Mouse (Mus musculus) kidney, adult 18-20 months (tissue): Measurements from ENCODE around the gene Pex5.

ENCODE experiments used
- DNase-seq: peaks from one replicate; pipeline ENCODE4 v3.0.0; 2021

The Pex5 gene

DNA sequence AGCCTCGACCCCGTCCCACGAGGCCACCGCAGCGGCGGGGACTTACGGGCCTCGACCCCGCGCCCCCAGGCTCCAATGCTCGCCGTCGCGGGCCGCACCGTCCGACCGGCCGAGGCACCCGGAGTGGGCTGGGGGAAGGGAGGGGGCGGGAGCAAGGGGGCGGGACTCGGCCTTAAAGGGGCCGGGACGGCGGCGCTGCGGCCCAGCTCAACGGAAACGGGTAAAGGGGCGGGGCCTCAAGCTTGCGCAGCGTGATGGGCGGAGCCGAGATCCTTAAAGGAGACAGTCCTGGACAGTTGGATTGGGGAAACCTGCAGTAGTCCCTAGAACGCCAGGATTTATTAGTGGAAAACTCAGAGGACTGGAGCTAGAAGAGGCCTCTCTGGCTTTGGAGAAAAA is at the start of gene Pex5:
Gene Pex5 (minus strand): TSS at position 141 of the 399 bp plus-strand sequence.
- peak; percentile 98 for DNase-seq

DNA sequence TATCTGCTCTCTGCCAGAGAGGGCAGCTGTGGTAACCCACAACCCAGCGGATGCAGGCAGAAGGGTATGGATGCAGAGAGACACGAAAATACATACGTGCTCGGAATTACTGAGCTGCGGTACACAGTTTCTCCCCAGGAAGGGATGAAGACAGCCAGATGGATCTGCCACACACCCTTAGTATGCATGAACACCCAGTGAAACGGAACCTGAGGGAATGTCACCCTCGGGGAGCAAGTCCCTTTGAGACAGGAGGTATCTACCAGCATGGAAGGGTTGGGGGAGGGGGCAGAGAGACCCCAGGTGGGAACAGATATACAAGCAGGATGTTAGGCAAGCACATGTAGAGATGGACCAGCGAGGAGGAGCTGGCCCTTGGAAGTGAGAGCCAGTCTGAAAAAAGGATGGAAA is 49.0 kb upstream of the Pex5 start:
- no peak for DNase-seq

DNA sequence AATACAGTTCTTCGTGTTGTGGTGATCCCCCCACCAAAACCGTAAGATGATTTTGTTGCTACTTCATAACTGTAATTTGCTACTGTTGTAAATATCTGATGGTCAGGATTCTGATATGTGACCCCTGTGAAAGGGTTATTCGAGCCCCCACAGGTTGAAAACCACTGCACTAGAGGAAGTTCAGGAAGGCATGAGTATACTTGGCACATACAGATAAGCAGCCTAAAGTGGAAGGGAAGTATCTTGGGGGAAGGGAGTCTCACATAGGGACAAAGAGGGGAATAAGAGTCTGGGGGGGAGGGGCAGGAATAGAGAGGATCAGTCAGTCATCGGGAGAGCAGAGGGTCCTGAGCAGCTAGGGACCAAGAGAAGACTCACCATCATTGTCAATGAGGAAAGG is 44.5 kb upstream of the Pex5 start:
- no peak for DNase-seq

DNA sequence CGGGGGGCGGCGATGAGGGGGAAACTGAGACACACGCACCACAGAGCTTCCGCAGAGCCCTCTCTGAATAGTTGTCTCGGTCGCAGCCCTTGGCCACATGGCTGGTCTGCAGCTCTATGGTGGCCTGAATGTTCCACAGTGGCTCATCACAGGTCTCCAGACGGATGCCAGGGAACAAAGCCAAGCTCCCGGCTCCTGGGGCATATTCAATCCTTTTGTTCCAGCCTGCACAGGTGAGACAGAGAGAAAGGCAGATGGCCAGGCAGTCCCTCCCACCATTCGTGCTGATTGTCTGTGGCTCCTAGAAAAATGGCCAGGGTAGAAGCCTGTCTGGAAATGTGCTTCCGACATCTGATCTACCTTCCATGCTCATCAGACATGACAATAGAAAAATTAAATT is 43.6 kb upstream of the Pex5 start:
- no peak for DNase-seq

DNA sequence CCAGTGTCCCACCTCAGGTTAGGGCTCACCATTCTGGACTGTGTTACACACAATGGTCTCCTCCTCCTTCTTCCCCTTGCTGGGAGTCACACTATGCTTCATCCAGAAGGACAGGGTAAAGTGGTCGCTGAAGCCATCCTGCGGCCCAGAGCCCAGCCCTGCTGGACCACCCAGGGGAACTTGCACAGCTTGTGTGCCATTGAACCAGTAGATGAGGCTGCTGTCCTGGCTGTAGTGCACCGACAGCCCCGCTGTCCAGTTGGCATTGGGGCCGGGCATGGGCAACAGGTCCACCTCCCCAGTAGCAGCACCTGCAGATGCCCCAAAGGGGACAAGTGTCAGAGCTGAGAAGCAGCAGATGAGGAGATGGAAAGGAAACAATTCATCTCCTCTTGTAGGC is 43.0 kb upstream of the Pex5 start:
- no peak for DNase-seq

DNA sequence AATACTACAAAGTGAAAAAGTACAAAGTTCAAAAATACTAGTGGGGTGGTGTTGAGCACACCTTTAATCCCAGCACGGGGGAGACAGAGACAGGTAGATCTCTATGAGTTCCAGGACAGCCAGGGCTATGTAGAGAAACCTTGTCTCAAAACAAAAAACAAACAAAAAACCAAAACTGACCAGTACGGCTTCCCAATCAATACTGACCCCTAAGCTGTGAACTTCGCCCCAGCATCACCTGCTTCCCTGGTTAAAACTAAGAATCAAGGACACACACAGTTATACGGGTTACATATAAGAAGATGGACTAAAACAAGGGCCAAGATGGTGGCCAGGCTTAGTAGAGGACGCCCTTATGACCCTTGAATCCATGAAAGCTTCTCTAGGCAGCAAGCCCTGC is 41.4 kb upstream of the Pex5 start:
- DNase-seq: no peak

DNA sequence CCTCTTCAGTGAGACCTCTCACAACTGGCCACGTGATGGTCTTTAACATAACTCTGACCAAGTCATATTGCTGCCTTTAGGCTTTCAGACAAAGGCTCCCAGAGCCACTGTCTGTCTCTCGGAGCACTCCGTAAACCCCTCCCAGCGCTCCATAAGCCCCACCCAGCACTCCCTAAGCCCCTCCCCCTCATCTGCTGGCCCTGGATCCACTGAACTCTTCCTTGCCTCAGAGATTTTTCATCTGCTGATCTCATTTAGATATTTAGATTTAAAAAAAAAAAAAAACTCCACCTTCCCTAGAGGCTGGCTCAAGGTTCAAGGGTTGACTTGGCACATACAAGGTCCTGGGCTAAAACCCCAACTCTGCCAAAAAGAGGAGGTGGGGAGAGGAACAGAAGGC is 38.9 kb upstream of the Pex5 start:
- DNase-seq: peak; percentile 51

DNA sequence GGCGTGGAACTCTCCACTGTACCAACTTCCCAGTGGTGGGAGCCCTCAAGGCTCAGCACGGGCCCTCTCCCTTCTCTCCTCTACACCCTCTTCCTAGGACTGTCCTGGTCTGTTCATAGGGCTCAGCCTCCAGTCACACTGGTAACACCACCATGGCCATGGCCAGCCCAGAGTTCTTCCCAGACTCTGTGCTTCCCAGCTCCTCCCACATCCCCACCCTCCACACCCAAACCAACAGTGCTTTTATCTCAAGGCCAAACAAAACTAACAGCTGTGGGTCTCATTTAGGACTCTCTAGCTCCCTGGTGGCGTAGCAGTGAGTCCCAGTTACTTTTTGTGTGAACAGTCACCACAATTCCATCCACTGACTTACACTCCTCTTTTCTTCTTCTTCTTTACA is 37.1 kb upstream of the Pex5 start:
- DNase-seq: no peak

DNA sequence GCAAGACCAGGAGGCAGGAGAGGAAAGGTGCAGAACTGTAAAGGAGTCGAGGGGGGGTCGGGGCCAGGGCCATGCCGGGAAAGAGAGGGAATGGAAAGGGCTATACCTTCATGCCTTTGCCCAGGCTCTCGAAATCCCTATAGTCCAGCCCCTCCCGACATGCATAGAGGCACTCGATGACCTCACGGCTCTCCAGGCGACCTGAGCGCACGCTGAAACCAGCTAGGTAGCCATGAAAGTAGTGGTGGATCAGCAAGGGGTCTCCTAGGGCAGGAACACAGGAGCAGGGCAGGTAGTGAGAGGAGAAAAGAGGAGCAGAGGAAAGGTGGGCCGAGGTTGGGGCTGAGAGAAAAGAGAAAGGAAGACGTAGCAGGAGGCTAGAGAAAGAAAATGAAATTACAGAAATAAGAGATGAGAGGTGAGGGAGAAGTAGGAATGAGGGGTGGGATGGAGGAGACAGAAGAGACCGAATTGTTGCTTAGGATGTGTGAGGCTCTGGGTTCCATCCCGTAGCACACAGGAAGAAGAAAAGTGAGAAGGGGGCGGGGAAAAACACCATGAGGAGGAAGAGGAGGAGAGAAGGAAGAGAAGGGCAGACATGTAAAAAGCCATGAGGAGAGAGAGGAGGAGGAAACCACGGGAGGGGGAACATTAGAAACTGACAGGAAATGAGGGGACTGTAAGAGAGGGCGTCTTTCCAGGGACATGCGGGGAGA is 35.0 kb upstream of the Pex5 start:
- no peak for DNase-seq

DNA sequence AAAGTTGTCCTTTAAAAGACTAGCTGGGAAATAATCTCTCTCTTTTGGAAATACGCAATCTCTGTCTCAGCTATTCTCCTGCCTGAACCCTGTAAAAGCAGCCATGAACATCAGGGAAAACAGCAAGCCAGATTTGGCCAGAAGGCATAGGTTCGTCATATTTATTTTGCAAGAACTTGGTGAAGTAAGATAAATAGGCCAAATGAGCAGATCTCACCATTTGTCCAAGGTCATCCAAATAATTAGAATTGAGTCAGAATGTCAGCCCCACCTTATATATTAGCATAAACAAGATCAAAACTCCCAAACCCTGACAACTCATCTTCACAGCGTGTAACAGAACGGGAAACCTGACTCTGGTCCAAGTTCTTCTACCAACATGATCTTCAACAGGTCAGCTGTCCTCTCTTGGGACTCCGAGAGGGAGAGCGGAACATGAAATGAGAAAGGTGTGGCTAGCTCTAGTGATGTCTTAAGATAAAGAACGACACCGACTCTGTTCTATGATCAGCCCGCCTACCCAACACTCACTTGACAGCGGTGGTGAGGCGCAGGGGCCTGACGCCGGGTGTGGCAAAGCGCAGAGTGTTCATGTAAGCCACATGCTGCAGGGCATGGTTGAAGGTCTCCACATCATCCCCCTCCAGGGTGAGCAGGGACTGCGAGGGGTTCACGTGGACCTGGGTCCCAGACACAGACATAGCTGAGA is 34.2 kb upstream of the Pex5 start:
- DNase-seq: no peak

DNA sequence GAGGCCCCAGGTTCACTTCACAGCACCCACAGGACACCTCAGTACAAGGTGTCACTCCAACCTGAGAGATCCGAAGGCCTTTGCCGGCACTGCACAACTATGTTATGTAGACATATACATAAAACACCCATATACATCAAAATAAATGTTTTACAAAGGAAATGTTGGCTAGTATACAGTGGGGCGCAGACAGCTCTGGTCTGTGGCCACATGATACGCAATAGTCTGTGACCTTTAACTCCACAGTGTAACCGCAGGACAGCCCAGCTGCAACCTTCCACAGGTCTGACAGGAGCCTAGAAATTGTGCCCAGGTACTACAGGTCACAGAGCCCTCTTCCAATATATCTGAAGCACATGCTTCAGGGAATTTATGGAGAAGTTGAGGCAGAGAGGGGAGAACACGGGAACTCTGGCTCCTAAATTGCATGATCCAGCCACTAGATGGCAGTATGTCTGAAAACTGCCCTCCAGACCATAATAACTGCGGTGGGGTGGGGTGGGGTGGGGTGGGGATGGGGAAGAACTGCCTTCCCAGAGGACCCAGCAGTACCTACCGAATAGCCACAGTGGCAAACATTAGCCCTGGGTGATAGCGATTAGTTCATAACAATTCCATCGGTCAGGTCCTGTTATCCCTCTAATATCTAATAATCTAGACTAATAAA is 33.5 kb upstream of the Pex5 start:
- no peak for DNase-seq

DNA sequence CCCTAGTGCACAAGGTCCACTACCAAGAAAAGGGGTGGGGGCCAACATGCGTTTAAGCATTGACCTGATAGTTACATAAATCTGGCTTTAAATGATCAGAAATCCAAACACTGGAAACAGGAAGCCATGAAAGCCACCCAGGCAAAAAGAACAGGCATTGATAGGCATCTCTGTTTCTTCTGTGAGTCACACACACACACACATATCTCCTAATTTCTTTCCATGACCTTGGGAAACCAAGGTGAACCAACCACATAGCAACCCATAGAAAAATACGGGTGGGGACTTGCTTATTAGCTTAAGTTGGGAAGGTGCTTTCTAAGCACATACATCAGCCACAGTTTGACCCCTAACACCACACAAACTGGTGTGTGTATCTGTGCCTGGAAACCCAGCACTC is 32.5 kb upstream of the Pex5 start:
- no peak for DNase-seq

DNA sequence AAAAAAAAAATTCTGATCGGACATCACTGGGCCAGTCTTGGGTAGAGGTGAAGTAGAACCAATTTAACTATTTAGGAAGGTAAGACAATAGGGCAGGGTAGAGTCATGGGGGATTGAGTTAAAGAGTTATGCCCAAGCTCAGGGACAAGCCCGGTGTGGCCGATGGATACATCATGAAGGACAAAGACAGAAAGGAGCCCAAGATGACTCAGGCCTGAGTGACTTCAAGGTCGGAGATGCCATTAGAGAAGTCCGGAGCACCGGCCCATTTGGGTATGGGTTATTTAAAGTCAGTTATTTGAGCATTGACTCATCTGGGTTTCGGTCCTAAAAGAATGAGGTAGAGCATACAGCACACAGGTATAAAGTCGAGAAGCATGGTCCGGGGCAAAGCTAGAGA is 31.6 kb upstream of the Pex5 start:
- no peak for DNase-seq

DNA sequence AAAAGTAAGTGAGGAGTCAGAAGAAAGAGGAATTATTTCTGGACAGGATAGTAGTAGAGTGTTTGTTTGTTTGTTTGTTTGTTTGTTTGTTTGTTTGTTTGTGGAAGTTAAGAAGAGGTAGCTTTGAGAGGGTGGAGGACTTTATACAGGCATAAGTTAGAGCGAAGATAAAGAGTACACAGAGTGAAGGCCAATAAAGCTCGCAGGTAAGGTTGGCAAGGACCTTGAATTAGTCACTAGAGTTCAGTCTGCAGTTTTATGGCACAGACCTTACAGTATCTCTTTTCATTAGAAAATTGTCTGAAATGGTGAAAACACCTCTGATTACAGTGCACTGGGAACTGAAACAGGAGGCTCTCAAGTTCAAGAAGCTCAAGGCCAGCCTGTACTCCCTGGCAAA is 31.2 kb upstream of the Pex5 start:
- no peak for DNase-seq

DNA sequence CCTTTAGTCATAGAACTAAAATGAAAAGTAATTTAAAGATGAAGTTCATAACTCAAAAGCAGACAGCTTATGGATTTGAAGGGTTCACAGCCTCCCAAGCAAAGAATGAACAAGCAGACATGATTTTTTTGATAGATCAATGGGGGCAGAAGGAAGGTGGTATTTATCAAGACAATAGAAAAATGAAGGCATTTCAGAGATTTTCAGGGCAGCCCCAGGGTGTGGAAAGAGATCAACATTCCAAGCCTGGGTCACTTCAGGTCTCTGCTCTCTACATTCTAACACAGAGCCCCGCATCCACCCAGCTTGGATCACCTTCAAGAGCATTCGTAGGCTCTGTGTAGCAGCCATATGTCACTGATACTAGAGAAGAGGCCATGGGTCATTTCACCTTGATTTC is 28.5 kb upstream of the Pex5 start:
- DNase-seq: no peak

DNA sequence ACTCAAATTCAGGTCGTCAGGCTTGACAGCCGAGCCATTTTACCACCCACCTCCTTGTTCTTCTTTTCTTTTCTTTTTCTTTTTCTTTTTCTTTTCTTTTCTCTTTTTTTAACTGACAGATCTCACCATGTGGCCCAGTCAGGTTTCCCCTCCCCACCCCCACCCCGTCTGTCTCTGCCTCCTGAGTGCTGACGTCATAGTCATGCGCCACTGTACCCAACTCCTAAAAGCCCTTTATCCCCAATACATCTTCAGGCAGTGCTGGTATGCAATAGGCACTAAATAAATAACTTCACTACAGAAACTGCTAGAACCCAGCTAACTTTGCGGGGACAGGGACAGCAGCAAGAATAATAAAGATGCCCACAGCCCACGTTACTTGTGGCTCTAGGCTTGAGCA is 21.4 kb upstream of the Pex5 start:
- DNase-seq: no peak

DNA sequence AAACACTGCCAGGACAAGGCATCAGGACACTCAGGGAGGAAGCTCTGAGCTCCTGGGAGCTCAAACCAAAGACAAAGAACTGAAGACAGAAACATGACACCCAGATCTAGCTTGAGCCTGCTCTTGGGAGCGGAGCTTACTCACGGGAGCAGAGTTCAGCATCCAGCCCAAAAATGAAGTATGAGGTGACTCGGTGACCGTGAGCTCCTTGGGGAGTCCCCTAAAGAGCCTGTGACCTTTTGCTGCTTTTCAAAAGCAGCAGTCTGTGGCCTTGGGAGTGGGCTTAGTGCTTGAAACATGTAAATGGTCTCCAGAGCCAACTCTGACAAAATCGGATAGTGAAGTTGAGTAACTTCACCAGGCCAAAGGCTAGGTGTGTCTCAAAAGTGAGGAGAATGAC is 20.3 kb upstream of the Pex5 start:
- no peak for DNase-seq

DNA sequence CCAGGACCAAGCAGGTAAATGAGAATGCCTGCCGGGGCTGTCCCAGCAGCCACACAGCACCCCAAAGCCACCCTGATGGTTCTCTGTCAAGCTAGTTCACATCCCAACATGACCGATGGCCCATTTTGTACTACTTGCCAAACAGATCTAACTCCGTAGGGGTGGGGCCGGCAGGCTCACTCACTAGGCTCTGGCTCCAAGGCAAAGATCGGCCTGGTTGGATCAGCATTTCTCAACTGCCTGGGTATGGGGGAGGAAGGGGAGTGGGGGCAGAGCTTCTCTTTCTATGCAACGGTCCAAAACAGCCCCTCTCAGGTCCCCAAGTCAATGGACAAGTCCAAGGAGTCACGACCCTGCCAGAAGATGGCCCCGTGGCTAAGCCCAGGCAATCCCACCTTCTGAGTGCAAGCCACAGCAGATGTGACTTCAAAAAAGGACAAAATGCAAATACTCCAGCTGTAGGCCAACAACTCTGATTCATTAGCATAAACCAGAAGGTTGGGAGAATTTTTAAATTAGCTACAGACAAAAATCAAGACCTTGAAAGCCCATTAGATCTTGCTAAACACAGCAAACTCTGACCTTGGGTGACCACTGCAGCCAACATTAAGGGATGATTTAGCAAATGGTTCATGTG is 18.9 kb upstream of the Pex5 start:
- no peak for DNase-seq

DNA sequence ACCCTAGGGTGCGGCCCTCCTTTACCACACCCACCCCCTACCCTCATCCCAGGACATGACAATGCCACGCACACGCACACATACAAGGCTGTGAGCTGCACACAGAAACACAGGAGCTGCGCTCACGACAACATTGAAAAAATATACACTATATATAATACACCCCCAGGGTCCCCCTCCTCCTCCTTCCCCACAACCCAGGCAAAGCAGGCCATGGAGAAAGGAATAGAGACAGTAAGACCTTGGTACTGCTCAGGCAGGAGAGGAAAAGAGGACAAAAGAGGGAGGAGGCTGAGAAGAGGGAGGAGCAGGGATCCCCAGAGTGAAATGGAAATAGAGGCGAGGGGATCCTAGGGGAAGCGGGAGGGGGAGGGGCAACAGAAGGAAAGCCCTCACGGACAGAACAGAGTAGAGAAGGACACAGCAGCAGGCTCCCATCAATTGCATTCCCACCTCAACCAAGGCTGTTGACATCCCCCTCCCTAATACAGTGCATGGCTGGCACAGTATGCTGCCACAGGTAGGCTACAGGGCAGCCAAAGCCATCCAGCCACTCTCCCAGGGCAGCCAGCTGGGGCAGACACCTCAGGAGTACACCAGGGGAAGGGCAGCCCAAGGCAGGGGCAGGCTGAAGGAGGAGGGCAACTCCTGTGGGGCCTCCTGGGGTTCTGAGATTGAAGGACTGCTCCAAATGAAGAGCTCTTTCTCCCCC is 16.1 kb upstream of the Pex5 start:
- no peak for DNase-seq

DNA sequence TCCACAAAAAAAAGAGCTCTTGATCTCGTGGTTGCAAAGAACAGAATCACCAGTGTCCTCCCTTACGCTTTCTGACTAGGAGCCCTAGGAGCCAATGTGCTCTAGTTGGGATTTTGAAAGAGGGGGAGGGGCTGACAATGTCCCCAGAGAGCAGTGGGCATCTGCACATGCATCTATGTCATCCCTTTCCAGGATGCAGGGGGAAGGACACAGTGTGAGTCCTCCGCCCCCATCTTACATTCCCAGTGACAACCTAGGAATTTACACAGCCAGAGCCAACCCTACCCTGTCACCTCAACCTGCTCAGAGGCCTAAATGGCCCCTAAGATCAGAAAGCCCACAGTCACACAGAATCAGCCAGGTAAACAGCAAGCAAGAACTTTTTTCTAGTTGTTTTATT is 15.5 kb upstream of the Pex5 start:
- no peak for DNase-seq

DNA sequence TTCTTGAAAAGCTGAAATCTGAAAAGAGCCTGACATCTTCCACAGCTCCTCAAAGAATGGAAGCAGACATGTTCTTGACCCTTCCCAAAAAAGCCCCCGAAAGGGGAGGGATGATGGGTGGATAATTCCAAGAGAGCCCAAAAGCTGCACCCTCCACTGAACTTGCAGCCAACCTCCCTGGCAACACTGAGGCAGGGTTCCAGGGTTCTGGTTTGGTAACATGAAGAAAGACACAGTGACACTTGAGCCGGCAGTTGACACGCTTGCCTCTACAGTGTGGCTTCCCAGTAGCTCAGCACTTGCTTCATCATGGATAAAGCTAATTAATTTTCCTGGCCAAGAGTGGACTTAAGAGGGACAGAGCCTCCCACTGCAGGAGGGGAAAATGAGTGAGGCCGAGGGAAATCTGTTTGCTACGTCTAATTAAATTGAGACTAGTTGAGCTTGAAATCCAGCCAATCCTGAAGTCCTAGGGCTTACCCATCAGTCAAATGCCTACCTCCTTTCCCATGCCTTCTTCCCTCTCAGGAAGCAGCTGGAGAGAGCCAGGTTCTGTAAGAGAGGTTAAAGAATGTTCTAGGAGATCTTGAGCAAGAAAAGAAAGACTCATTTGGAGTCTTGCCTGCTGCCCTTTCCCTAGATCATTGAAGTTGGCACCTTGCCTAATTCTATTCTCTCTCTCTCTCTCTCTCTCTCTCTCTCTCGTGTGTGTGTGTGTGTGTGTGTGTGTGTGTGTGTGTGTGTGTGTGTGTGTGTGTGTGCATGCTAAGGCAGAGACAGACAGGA is 13.1 kb upstream of the Pex5 start:
- no peak for DNase-seq

DNA sequence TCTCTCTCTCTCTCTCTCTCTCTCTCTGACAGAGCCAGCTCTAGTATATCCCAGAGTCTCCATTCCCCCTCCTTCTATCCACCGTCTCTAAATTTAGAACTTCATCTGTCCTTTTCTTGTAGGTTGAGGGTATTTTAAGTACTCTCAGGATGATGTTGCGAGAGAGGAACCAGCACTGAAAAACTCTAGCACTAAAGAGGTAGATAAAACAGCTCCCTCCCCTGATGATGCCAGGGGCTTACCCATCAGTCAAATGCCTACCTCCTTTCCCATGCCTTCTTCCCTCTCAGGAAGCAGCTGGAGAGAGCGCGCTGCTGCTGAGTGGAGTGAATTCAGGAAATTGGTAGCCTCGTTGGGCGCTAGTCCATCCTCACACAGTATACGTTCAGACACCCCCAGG is 12.4 kb upstream of the Pex5 start:
- DNase-seq: no peak
